Comparison of ENCODE assay signal across 11 mouse cellular contexts in genomic region chr14:55339036-55339614, GRCm38 (mm10).
DNase-seq lines count a peak whose midpoint lies in the region; ATAC-seq and TF ChIP-seq lines count a peak whose summit lies in the region.
"Had no signal": no experiment of that assay in that cellular context is flagged by ENCODE, and none has a peak within 500 bp of the region (broad histone marks: within the 10 kb centered on the region; RNA-seq: fewer than 3 reads in every experiment).

No protein-coding gene starts in this region.

- TF ChIP-seq CTCF in gastrocnemius, adult 2 months (IDR thresholded peaks at IDR 0.05) = no peak

- 0 out of 2 replicates have a peak overlapping the region, but pooled peaks have one; percentile 1 for H3K9ac ChIP-seq in limb, embryonic 12.5 days (replicated peaks)
- H3K9ac ChIP-seq in liver, embryonic 12.5 days = no peak overlapping the region

- H3K27ac ChIP-seq in gastrocnemius, adult 2 months = peak overlapping the region; percentile 50
- H3K27ac ChIP-seq in limb, embryonic 12.5 days = no peak overlapping the region
- H3K27ac ChIP-seq in limb, embryonic 10.5 days = no peak overlapping the region
- H3K27ac ChIP-seq in liver, embryonic 12.5 days = peak overlapping the region; percentile 41; the same call in 1 of the 2 replicates
- H3K27ac ChIP-seq: macrophage had no signal

- intact Hi-C loops in gastrocnemius, adult 2 months (cut with DNase I) = no loop called here

- no peaks in the 10 kb centered on the region for H3K27me3 ChIP-seq in limb, embryonic 12.5 days
- no peaks in the 10 kb centered on the region for H3K27me3 ChIP-seq in limb, embryonic 10.5 days (ENCODE audit: low read depth, poor library complexity, severe bottlenecking)
- no peaks in the 10 kb centered on the region for H3K27me3 ChIP-seq in liver, embryonic 12.5 days (replicated peaks)

- no peaks in the 10 kb centered on the region for H3K9me3 ChIP-seq in limb, embryonic 12.5 days
- no peaks in the 10 kb centered on the region for H3K9me3 ChIP-seq in limb, embryonic 10.5 days (replicated peaks)
- H3K9me3 ChIP-seq in liver, embryonic 12.5 days (replicated peaks) = no peaks in the 10 kb centered on the region

- WGBS in limb, embryonic 12.5 days = 78% methylated on average over 9 of the region's 9 CpGs
- 87% methylated on average over 9 of the region's 9 CpGs for WGBS in limb, embryonic 10.5 days
- WGBS in liver, embryonic 12.5 days (ENCODE audit: insufficient replicate concordance) = 33% methylated on average over 9 of the region's 9 CpGs

- no peak for DNase-seq in gastrocnemius, adult 2 months
- no peak for DNase-seq in gastrocnemius, postnatal 4 days (ENCODE audit: low spot score in 2 of 2)
- DNase-seq in limb, embryonic 10.5 days (ENCODE audit: low spot score) = no peak
- peak; percentile 24 for DNase-seq in retina, embryonic 14.5 days (ENCODE audit: low spot score)
- DNase-seq in ovary, postnatal 36 days (ENCODE audit: low spot score) = no peak
- no peak for DNase-seq in right cerebral cortex, postnatal 14 days
- DNase-seq: gastrocnemius, postnatal 25 days; thymus, postnatal 25 days had no signal

- no peak overlapping the region for H3K4me2 ChIP-seq in limb, embryonic 12.5 days
- H3K4me2 ChIP-seq in liver, embryonic 12.5 days = peak overlapping the region; percentile 35

- no peak for ATAC-seq in limb, embryonic 12.5 days (ENCODE audit: insufficient number of reproducible peaks, insufficient read depth, low FRiP score, low TSS enrichment, low read depth)
- ATAC-seq in liver, embryonic 12.5 days = 0 out of 2 replicates have a peak, but pooled peaks have one; percentile 35

- H3K36me3 ChIP-seq in limb, embryonic 12.5 days = no peaks in the 10 kb centered on the region
- no peaks in the 10 kb centered on the region for H3K36me3 ChIP-seq in limb, embryonic 10.5 days
- H3K36me3 ChIP-seq in liver, embryonic 12.5 days = no peaks in the 10 kb centered on the region

- H3K4me1 ChIP-seq in limb, embryonic 12.5 days (replicated peaks) = no peaks in the 10 kb centered on the region
- no peaks in the 10 kb centered on the region for H3K4me1 ChIP-seq in limb, embryonic 10.5 days
- H3K4me1 ChIP-seq in liver, embryonic 12.5 days = peaks cover 50% of the 10 kb centered on the region

- no peak overlapping the region for H3K4me3 ChIP-seq in gastrocnemius, adult 2 months
- H3K4me3 ChIP-seq in limb, embryonic 12.5 days (replicated peaks) = no peak overlapping the region
- H3K4me3 ChIP-seq in limb, embryonic 10.5 days = no peak overlapping the region
- no peak overlapping the region for H3K4me3 ChIP-seq in liver, embryonic 12.5 days

Comparison
In these comparisons a context has a peak if more than half of its experiments do, and no peak if none do; other contexts are left out.
1. H3K27ac ChIP-seq: peak in gastrocnemius, adult 2 months (single experiment) and liver, embryonic 12.5 days (single experiment); none in limb, embryonic 12.5 days (single experiment) and limb, embryonic 10.5 days (single experiment).